Mouse (Mus musculus) embryonic facial prominence, embryonic 14.5 days (tissue): ENCODE measurements at regions not wholly inside any gene's neighbourhood (a gene's known extent, or its start where the extent isn't known, plus 50 kb on each side); places are given as distances from the start of the nearest gene placed in this dataset.
"Not testable (repeated sequence)": the region's sequence is repeated elsewhere in the genome, so short reads cannot be mapped to it uniquely, and the experiment has no call there.

ENCODE experiments used
- ATAC-seq: fragments of 200-750 bp; cut with Nextera tagmentation; 2 replicates; pipeline ENCODE4 v1.8.0; 2017; ENCODE audit warnings: low read depth, moderate number of reproducible peaks, moderate TSS enrichment
- DNase-seq: peaks from one replicate; pipeline ENCODE4 v3.0.0-alpha.2; 2015; ENCODE audit warnings: low spot score
- H3K27ac ChIP-seq: fragments of 300-500 bp; sonication (generic); replicated peaks from 2 replicates; pipeline ENCODE4 v1.5.1; 2014; ENCODE audit warnings: low read depth, mild to moderate bottlenecking, low read length, moderate library complexity
- H3K27me3 ChIP-seq: fragments of 300-500 bp; sonication (generic); replicated peaks from 2 replicates; pipeline ENCODE4 v1.6.1; 2014; ENCODE audit warnings: low read length; ENCODE audit not compliant: control insufficient read depth, insufficient read depth
- H3K36me3 ChIP-seq: fragments of 300-500 bp; sonication (generic); 2 replicates; pipeline ENCODE4 v1.6.1; 2014; ENCODE audit warnings: low read length, mixed read lengths; ENCODE audit not compliant: control insufficient read depth, insufficient read depth
- H3K4me1 ChIP-seq: fragments of 300-500 bp; sonication (generic); 2 replicates; pipeline ENCODE4 v1.6.1; 2014; ENCODE audit warnings: antibody characterized with exemption, low read length; ENCODE audit not compliant: control insufficient read depth, insufficient read depth
- H3K4me2 ChIP-seq: fragments of 300-500 bp; sonication (generic); 2 replicates; pipeline ENCODE4 v1.6.1; 2014; ENCODE audit warnings: low read depth, mild to moderate bottlenecking, low read length, moderate library complexity, mixed read lengths
- H3K4me3 ChIP-seq: fragments of 300-500 bp; sonication (generic); 2 replicates; pipeline ENCODE4 v1.5.1; 2014; ENCODE audit warnings: low read depth, mild to moderate bottlenecking, low read length
- H3K9ac ChIP-seq: fragments of 300-500 bp; sonication (generic); 2 replicates; pipeline ENCODE4 v1.6.1; 2014; ENCODE audit warnings: low read depth, mild to moderate bottlenecking, low read length, moderate library complexity, mixed read lengths
- H3K9me3 ChIP-seq: fragments of 300-500 bp; sonication (generic); 2 replicates; pipeline ENCODE4 v1.6.1; 2016; ENCODE audit warnings: low read length; ENCODE audit not compliant: control insufficient read depth
- WGBS: fragments of 180-500 bp; shearing (Covaris S2); extraction: QIAGEN DNeasy Blood & Tissue Kit; methylation state at CpG from one replicate; pipeline ENCODE4 v1.1.7; 2014; 5-methylcytosine and 5-hydroxymethylcytosine counted together

- Histone ChIP-seq H3K27ac (no peak overlapping the region), H3K4me1 (no peaks in the 10 kb centered on the region), H3K4me3 (no peak overlapping the region), H3K36me3 (no peaks in the 10 kb centered on the region), H3K9ac (no peak overlapping the region), H3K9me3 (no peaks in the 10 kb centered on the region), H3K27me3 (no peaks in the 10 kb centered on the region), H3K4me2 (no peak overlapping the region)
- DNase-seq (no peak), ATAC-seq (no peak)
- 86% methylated on average over 4 of the region's 4 CpGs for WGBS
Observed at GRCm38 (mm10) chr16:73556940-73557339, 854.7 kb downstream of the Robo2 start.

DNA sequence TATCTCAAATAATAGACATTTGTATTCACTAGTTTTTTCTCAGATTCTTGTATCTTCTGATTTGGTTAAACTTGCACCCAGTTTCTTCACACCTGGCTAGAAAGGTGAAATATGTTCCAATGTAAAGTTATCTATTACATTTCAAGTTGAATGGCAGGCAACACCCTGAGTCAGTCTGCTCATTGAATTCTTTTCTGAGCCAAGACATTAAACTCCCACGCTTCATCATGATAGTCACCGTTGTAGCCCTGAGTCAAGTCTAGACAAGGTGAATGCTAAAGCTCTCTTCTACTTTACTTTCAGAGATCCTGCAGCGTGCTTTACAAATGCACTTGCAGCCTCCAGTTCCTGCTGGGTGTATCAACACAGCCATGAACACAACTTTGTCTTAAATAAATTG, 868.0 kb downstream of the Robo2 start:
- H3K9me3 ChIP-seq = no peaks in the 10 kb centered on the region
- no peaks in the 10 kb centered on the region for H3K27me3 ChIP-seq
- ATAC-seq (no peak), DNase-seq (no peak)
- no peak overlapping the region for H3K4me2 ChIP-seq
- 76% methylated on average over 3 of the region's 3 CpGs for WGBS
- no peaks in the 10 kb centered on the region for H3K4me1 ChIP-seq
- H3K27ac ChIP-seq = no peak overlapping the region
- H3K4me3 ChIP-seq = no peak overlapping the region
- no peaks in the 10 kb centered on the region for H3K36me3 ChIP-seq
- no peak overlapping the region for H3K9ac ChIP-seq

DNA sequence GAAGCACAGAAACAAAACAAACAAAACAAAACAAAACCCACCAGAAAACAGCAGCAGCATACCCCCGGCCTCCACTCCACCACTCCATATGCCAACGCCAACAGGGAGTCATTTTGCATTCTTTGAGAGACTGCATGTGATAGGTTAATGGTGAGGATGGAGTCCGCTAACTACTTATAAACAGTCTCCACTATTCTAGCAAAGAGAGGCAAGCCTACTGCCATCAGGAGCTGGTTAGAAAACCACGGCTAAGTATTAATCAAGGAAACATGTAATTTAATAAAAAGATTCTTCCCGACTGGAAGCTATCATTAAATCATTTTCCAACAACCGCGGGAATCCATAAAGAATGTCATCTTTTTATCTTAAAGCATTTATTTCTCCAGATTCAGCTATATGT, 873.6 kb downstream of the Robo2 start:
- WGBS = 62% methylated on average over 7 of the region's 7 CpGs
- Histone ChIP-seq H3K4me3 (no peak overlapping the region), H3K27me3 (no peaks in the 10 kb centered on the region), H3K4me2 (no peak overlapping the region; the same call in 1 of the 2 replicates), H3K36me3 (no peaks in the 10 kb centered on the region), H3K4me1 (0 out of 2 replicates have a peak, but pooled peaks cover 8% of the 10 kb centered on the region), H3K27ac (peak overlapping the region; percentile 15; the same call in 1 of the 2 replicates), H3K9ac (no peak overlapping the region), H3K9me3 (no peaks in the 10 kb centered on the region)
- peak; percentile 56 for DNase-seq
- no peak for ATAC-seq

GRCm38 (mm10) chr16:73537541-73537940, 874.1 kb downstream of the Robo2 start:
- Histone ChIP-seq H3K4me1 (0 out of 2 replicates have a peak, but pooled peaks cover 8% of the 10 kb centered on the region), H3K4me3 (no peak overlapping the region), H3K9ac (no peak overlapping the region), H3K9me3 (no peaks in the 10 kb centered on the region), H3K36me3 (no peaks in the 10 kb centered on the region), H3K27ac (0 out of 2 replicates have a peak overlapping the region, but pooled peaks have one; percentile 15), H3K27me3 (no peaks in the 10 kb centered on the region), H3K4me2 (no peak overlapping the region; the same call in 1 of the 2 replicates)
- WGBS = 68% methylated on average over 7 of the region's 7 CpGs
- no peak for ATAC-seq
- peak; percentile 77 for DNase-seq

DNA sequence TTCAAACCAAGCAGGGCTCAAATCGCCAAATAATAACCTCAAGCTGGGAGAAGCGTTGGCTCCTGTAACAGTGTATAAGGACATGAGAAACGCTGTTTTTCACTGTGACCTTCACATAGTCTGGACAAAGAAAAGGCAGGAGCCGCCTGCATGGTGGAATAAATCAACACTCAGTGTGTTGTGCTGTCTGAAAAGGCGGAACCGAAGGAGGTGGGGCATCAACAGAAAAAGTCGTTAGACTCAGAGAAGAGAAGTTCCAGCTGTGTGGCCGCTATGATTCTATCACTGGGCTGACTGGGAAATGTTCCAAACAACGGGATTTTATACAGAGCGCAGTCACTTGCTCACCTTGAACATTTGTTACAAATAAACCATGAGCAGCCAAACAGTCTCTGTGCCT, 881.4 kb downstream of the Robo2 start:
- Histone ChIP-seq H3K4me3 (no peak overlapping the region), H3K4me1 (no peaks in the 10 kb centered on the region), H3K4me2 (peak overlapping the region; percentile 18; the same call in 1 of the 2 replicates), H3K9ac (no peak overlapping the region), H3K36me3 (no peaks in the 10 kb centered on the region), H3K27me3 (no peaks in the 10 kb centered on the region), H3K9me3 (no peaks in the 10 kb centered on the region), H3K27ac (no peak overlapping the region; the same call in 1 of the 2 replicates)
- ATAC-seq = no peak
- peak; percentile 16 for DNase-seq
- 55% methylated on average over 10 of the region's 10 CpGs for WGBS

DNA sequence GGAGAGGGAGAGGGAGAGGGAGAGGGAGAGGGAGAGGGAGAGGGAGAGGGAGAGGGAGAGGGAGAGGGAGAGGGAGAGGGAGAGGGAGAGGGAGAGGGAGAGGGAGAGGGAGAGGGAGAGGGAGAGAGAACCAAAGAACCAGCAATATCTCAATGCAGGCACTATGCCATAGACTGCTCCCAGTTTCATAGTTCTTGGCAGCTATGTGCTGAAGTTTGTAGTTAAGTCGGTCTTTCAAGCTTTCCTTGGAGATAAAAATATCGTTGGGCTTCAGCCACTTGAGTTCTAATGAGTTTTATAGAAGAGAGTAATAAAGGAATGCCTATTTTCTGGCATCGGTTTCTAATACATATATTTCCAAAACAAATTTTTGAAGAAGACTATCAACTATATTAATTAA, 888.7 kb downstream of the Robo2 start:
- ATAC-seq = not testable (repeated sequence)
- peak; percentile 24 for DNase-seq

GRCm38 (mm10) chr16:73504759-73505158, 906.9 kb downstream of the Robo2 start:
- H3K27ac ChIP-seq = no peak overlapping the region
- ATAC-seq (no peak), DNase-seq (no peak)
- no peaks in the 10 kb centered on the region for H3K9me3 ChIP-seq
- H3K36me3 ChIP-seq = no peaks in the 10 kb centered on the region
- H3K9ac ChIP-seq = no peak overlapping the region
- H3K4me2 ChIP-seq = no peak overlapping the region
- no peaks in the 10 kb centered on the region for H3K4me1 ChIP-seq
- H3K27me3 ChIP-seq = no peaks in the 10 kb centered on the region
- H3K4me3 ChIP-seq = no peak overlapping the region

More for the DNA sequence above, 888.7 kb downstream of the Robo2 start:
- not testable (repeated sequence) for H3K4me2 ChIP-seq, H3K36me3 ChIP-seq, H3K9ac ChIP-seq, H3K27me3 ChIP-seq, H3K4me1 ChIP-seq, H3K4me3 ChIP-seq, H3K9me3 ChIP-seq, H3K27ac ChIP-seq
- 66% methylated on average over 3 of the region's 3 CpGs for WGBS

- Histone ChIP-seq H3K9ac (no peak overlapping the region), H3K36me3 (no peaks in the 10 kb centered on the region), H3K27me3 (no peaks in the 10 kb centered on the region), H3K4me2 (no peak overlapping the region), H3K4me3 (no peak overlapping the region), H3K9me3 (no peaks in the 10 kb centered on the region), H3K4me1 (no peaks in the 10 kb centered on the region), H3K27ac (no peak overlapping the region)
- 81% methylated on average over 1 of the region's 1 CpGs for WGBS
- no peak for DNase-seq
- ATAC-seq = no peak
Observed at GRCm38 (mm10) chr16:73498636-73499208, 912.9 kb downstream of the Robo2 start.

GRCm38 (mm10) chr16:73483214-73483856, 928.3 kb downstream of the Robo2 start:
- H3K36me3 ChIP-seq = no peaks in the 10 kb centered on the region
- H3K27ac ChIP-seq = peak overlapping the region; percentile 21; the same call in 1 of the 2 replicates
- ATAC-seq (peak; percentile 67), DNase-seq (peak; percentile 61)
- H3K9me3 ChIP-seq = no peaks in the 10 kb centered on the region
- H3K4me3 ChIP-seq = no peak overlapping the region
- whole genome bisulfite sequencing = 35% methylated on average over 2 of the region's 2 CpGs
- peaks cover 8% of the 10 kb centered on the region; the same call in 1 of the 2 replicates for H3K4me1 ChIP-seq
- no peak overlapping the region for H3K9ac ChIP-seq
- no peak overlapping the region for H3K4me2 ChIP-seq
- no peaks in the 10 kb centered on the region for H3K27me3 ChIP-seq
